Mouse (Mus musculus): Measurements from ENCODE around the gene Cplx2. TPM values are rescaled to one million over a fixed set of nuclear protein-coding genes. Genes with fewer than 3 reads are reported as not detected.

The Cplx2 gene
- total RNA-seq (2023), result 1 to 10 TPM in 1 of 2 experiments, under 1 TPM in 1; 0.73 to 1.2 TPM

GRCm38 (mm10) chr13:54371049-54371386 is at the start of gene Cplx2:
Gene Cplx2, plus strand, starts transcription at chr13:54371349.

Other genes starting within 250 kb of the Cplx2 start
- 10 to 100 TPM; 26.7 to 27.4 TPM for gene Hrh2, start 179.2 kb upstream of the Cplx2 start, total RNA-seq (2023)
- gene Thoc3, start 97.5 kb downstream of the Cplx2 start, total RNA-seq (2023), result 10 to 100 TPM; 17.6 to 20.1 TPM
- 1 to 10 TPM; 5.0 to 6.7 TPM for gene Simc1, start 132.4 kb downstream of the Cplx2 start, total RNA-seq (2023)
- 10 to 100 TPM; 35.0 to 37.0 TPM for gene 4833439L19Rik, start 194.1 kb downstream of the Cplx2 start, total RNA-seq (2023)
- 1 to 10 TPM; 6.4 to 8.8 TPM for gene Arl10, start 203.7 kb downstream of the Cplx2 start, total RNA-seq (2023)
- gene Nop16, start 218.7 kb downstream of the Cplx2 start, total RNA-seq (2023), result 10 to 100 TPM in 1 of 2 experiments, 1 to 10 TPM in 1; 8.7 to 10.0 TPM
- gene Higd2a, start 218.9 kb downstream of the Cplx2 start, total RNA-seq (2023), result 10 to 100 TPM; 62.8 to 71.2 TPM
- gene Cltb, start 240.0 kb downstream of the Cplx2 start, total RNA-seq (2023), result 1 to 10 TPM; 6.0 to 7.0 TPM